Mouse (Mus musculus) thymus, adult 2 months (tissue): ENCODE measurements around the gene Vangl2. TPM values are rescaled to one million over a fixed set of nuclear protein-coding genes. Genes with fewer than 3 reads are reported as not detected.
"Not testable (repeated sequence)": the region's sequence is repeated elsewhere in the genome, so short reads cannot be mapped to it uniquely, and the experiment has no call there.

Experiments used
- DNase-seq: peaks from one replicate; pipeline ENCODE4 v3.0.0; 2021
- H3K27ac ChIP-seq: fragments of 200-500 bp; 2 replicates; pipeline ENCODE4 v1.5.1; 2012; ENCODE audit warnings: low read length, control low read depth; ENCODE audit not compliant: control insufficient read depth, insufficient read depth
- H3K27me3 ChIP-seq: fragments of 200-500 bp; 2 replicates; pipeline ENCODE4 v1.6.1; 2012; ENCODE audit warnings: mild to moderate bottlenecking, low read length, moderate library complexity, mixed read lengths; ENCODE audit not compliant: control insufficient read depth, insufficient read depth
- H3K36me3 ChIP-seq: fragments of 200-500 bp; 2 replicates; pipeline ENCODE4 v1.6.1; 2012; ENCODE audit warnings: mild to moderate bottlenecking, low read length, moderate library complexity; ENCODE audit not compliant: control insufficient read depth, insufficient read depth
- H3K4me1 ChIP-seq: fragments of 200-500 bp; replicated peaks from 2 replicates; pipeline ENCODE4 v1.6.1; 2012; ENCODE audit warnings: low read length; ENCODE audit not compliant: control insufficient read depth, insufficient read depth
- H3K4me3 ChIP-seq: fragments of 200-500 bp; 2 replicates; pipeline ENCODE4 v1.5.1; 2012; ENCODE audit warnings: mild to moderate bottlenecking, low read length, control low read depth, moderate library complexity; ENCODE audit not compliant: control insufficient read depth, insufficient read depth
- CTCF ChIP-seq: fragments of 200-500 bp; IDR thresholded peaks from 2 replicates; pipeline ENCODE4 v1.5.1; 2012; ENCODE audit warnings: mild to moderate bottlenecking, control low read depth, low read length, moderate library complexity, borderline replicate concordance; ENCODE audit not compliant: control insufficient read depth, poor library complexity, insufficient read depth; ENCODE audit errors: extremely low read depth
- POLR2A ChIP-seq: fragments of 200-500 bp; IDR thresholded peaks from 2 replicates; pipeline ENCODE4 v1.6.1; 2012; ENCODE audit warnings: mild to moderate bottlenecking, low read length, control low read depth, moderate library complexity; ENCODE audit not compliant: control insufficient read depth, poor library complexity, insufficient read depth; ENCODE audit errors: extremely low read depth
- WGBS: fragments of 180-500 bp; shearing (Covaris S2); methylation state at CpG from one replicate; pipeline ENCODE4 v1.1.7; 2018; 5-methylcytosine and 5-hydroxymethylcytosine counted together
- polyA plus RNA-seq: library from polyadenylated mRNA; depleted of rRNA; stranded (reverse); fragments of >200 nt; gene quantifications from 2 replicates; pipeline ENCODE4 v1.2.3, GENCODE M21; 2012

Gene Vangl2
- polyA plus RNA-seq, 1 experiment: 20.5 TPM

- WGBS: 95% methylated on average over 9 of the region's 9 CpGs
- H3K36me3 ChIP-seq: no peaks in the 10 kb centered on the region
- DNase-seq: no peak
- H3K4me1 ChIP-seq: no peaks in the 10 kb centered on the region
- no peak for TF ChIP-seq POLR2A
- TF ChIP-seq CTCF: no peak
- H3K4me3 ChIP-seq: no peak overlapping the region
- H3K27ac ChIP-seq: no peak overlapping the region
- no peaks in the 10 kb centered on the region for H3K27me3 ChIP-seq
Observed at GRCm38 (mm10) chr1:171975377-171975776, 52.9 kb downstream of the Vangl2 start.

GRCm38 (mm10) chr1:171974361-171974760 lies 53.9 kb downstream of the Vangl2 start:
- not testable (repeated sequence) for H3K27ac ChIP-seq, H3K36me3 ChIP-seq, H3K4me3 ChIP-seq, H3K27me3 ChIP-seq, H3K4me1 ChIP-seq, DNase-seq
- WGBS: 97% methylated on average over 2 of the region's 2 CpGs

- H3K27me3 ChIP-seq: no peaks in the 10 kb centered on the region
- no peaks in the 10 kb centered on the region for H3K36me3 ChIP-seq
- DNase-seq: no peak
- TF ChIP-seq CTCF (no peak), POLR2A (no peak)
- H3K4me3 ChIP-seq: no peak overlapping the region
- no peak overlapping the region for H3K27ac ChIP-seq
- WGBS: 92% methylated on average over 10 of the region's 10 CpGs
- H3K4me1 ChIP-seq: peaks cover 8% of the 10 kb centered on the region
Observed at GRCm38 (mm10) chr1:171970854-171971586, 57.2 kb downstream of the Vangl2 start.

GRCm38 (mm10) chr1:171969221-171969620 lies 59.0 kb downstream of the Vangl2 start:
- no peak for TF ChIP-seq POLR2A
- TF ChIP-seq CTCF: no peak
- WGBS: 95% methylated on average over 6 of the region's 6 CpGs

GRCm38 (mm10) chr1:171966054-171966790 lies 62.0 kb downstream of the Vangl2 start:
- H3K27me3 ChIP-seq: no peaks in the 10 kb centered on the region
- H3K4me3 ChIP-seq: no peak overlapping the region
- H3K4me1 ChIP-seq: peaks cover 21% of the 10 kb centered on the region
- peak; percentile 21 for DNase-seq
- WGBS: 52% methylated on average over 6 of the region's 6 CpGs
- no peaks in the 10 kb centered on the region for H3K36me3 ChIP-seq
- TF ChIP-seq CTCF: no peak
- no peak for TF ChIP-seq POLR2A
- H3K27ac ChIP-seq: peak overlapping the region; percentile 84

More at GRCm38 (mm10) chr1:171969221-171969620, 59.0 kb downstream of the Vangl2 start:
- H3K27me3 ChIP-seq: no peaks in the 10 kb centered on the region
- DNase-seq: no peak
- no peaks in the 10 kb centered on the region for H3K36me3 ChIP-seq
- H3K4me3 ChIP-seq: no peak overlapping the region
- H3K27ac ChIP-seq: no peak overlapping the region
- peaks cover 17% of the 10 kb centered on the region for H3K4me1 ChIP-seq

GRCm38 (mm10) chr1:171963613-171964012 lies 64.6 kb downstream of the Vangl2 start:
- no peak overlapping the region; the same call in 1 of the 2 replicates for H3K27ac ChIP-seq
- no peak overlapping the region for H3K4me3 ChIP-seq
- 7% methylated on average over 6 of the region's 6 CpGs for WGBS
- peaks cover 28% of the 10 kb centered on the region for H3K4me1 ChIP-seq
- TF ChIP-seq POLR2A (no peak), CTCF (no peak)
- no peak for DNase-seq
- no peaks in the 10 kb centered on the region for H3K27me3 ChIP-seq
- H3K36me3 ChIP-seq: no peaks in the 10 kb centered on the region
